8 mouse cellular contexts compared by ENCODE assay signal in genomic region chr6:92481690-92481956, GRCm38 (mm10).
A peak's percentile ranks its signal among the peaks of the same experiment; 100 is the strongest.
DNase-seq lines count a peak whose midpoint lies in the region; ATAC-seq lines count a peak whose summit lies in the region.

No protein-coding gene starts in this region.

- peak; percentile 35; the same call in 1 of the 2 replicates for ATAC-seq in kidney, embryonic 14.5 days (ENCODE audit: low FRiP score, low TSS enrichment)
- ATAC-seq in embryonic facial prominence, embryonic 15.5 days (ENCODE audit: insufficient number of reproducible peaks, low FRiP score, low TSS enrichment, low read depth): no peak
- peak; percentile 40 for ATAC-seq in hindbrain, embryonic 16.5 days
- ATAC-seq in neural tube, embryonic 12.5 days (ENCODE audit: low FRiP score, low read depth): peak; percentile 18; the same call in 1 of the 2 replicates
- no peak for ATAC-seq in activated CD4-positive, CD25-positive, alpha-beta regulatory T cell, adult 4 months

- H3K27ac ChIP-seq in kidney, embryonic 14.5 days (ENCODE audit: low read depth, low read length): no peak overlapping the region
- H3K27ac ChIP-seq in embryonic facial prominence, embryonic 15.5 days (replicated peaks): peak overlapping the region; percentile 80; the same call in 1 of the 2 replicates
- H3K27ac ChIP-seq in hindbrain, embryonic 16.5 days (ENCODE audit: low read depth, low read length): peak overlapping the region; percentile 89
- H3K27ac ChIP-seq in neural tube, embryonic 12.5 days: no peak overlapping the region; the same call in 1 of the 2 replicates

- no peaks in the 10 kb centered on the region for H3K36me3 ChIP-seq in kidney, embryonic 14.5 days (ENCODE audit: control insufficient read depth, insufficient read depth, low read length)
- no peaks in the 10 kb centered on the region for H3K36me3 ChIP-seq in embryonic facial prominence, embryonic 15.5 days
- no peaks in the 10 kb centered on the region for H3K36me3 ChIP-seq in hindbrain, embryonic 16.5 days (ENCODE audit: control insufficient read depth, insufficient read depth, low read length)
- H3K36me3 ChIP-seq in neural tube, embryonic 12.5 days: no peaks in the 10 kb centered on the region

- H3K4me3 ChIP-seq in kidney, embryonic 14.5 days (ENCODE audit: low read length): peak overlapping the region; percentile 40; the same call in 1 of the 2 replicates
- H3K4me3 ChIP-seq in embryonic facial prominence, embryonic 15.5 days (replicated peaks): peak overlapping the region; percentile 45
- peak overlapping the region; percentile 52 for H3K4me3 ChIP-seq in hindbrain, embryonic 16.5 days (ENCODE audit: low read length)
- H3K4me3 ChIP-seq in neural tube, embryonic 12.5 days: no peak overlapping the region

- no peaks in the 10 kb centered on the region for H3K27me3 ChIP-seq in kidney, embryonic 14.5 days (ENCODE audit: control insufficient read depth, insufficient read depth, low read length)
- H3K27me3 ChIP-seq in embryonic facial prominence, embryonic 15.5 days: no peaks in the 10 kb centered on the region
- no peaks in the 10 kb centered on the region for H3K27me3 ChIP-seq in hindbrain, embryonic 16.5 days (replicated peaks; ENCODE audit: control insufficient read depth, insufficient read depth, low read length)
- no peaks in the 10 kb centered on the region for H3K27me3 ChIP-seq in neural tube, embryonic 12.5 days (replicated peaks)

- H3K4me2 ChIP-seq in kidney, embryonic 14.5 days (replicated peaks; ENCODE audit: low read depth, low read length): peak overlapping the region; percentile 73
- peak overlapping the region; percentile 63 for H3K4me2 ChIP-seq in embryonic facial prominence, embryonic 15.5 days (replicated peaks)
- peak overlapping the region; percentile 65 for H3K4me2 ChIP-seq in hindbrain, embryonic 16.5 days (ENCODE audit: low read length)
- peak overlapping the region; percentile 64 for H3K4me2 ChIP-seq in neural tube, embryonic 12.5 days (replicated peaks)

- no peak overlapping the region for H3K9ac ChIP-seq in kidney, embryonic 14.5 days (ENCODE audit: low read depth, low read length)
- no peak overlapping the region for H3K9ac ChIP-seq in embryonic facial prominence, embryonic 15.5 days
- peak overlapping the region; percentile 67 for H3K9ac ChIP-seq in hindbrain, embryonic 16.5 days (ENCODE audit: low read depth, low read length)
- 0 out of 2 replicates have a peak overlapping the region, but pooled peaks have one; percentile 33 for H3K9ac ChIP-seq in neural tube, embryonic 12.5 days

- no peak for DNase-seq in kidney, adult 9 months
- DNase-seq in B cell, adult 2 months: no peak
- DNase-seq in kidney, postnatal 10 days: no peak

- H3K9me3 ChIP-seq in kidney, embryonic 14.5 days (ENCODE audit: control insufficient read depth, low read length): no peaks in the 10 kb centered on the region
- no peaks in the 10 kb centered on the region for H3K9me3 ChIP-seq in embryonic facial prominence, embryonic 15.5 days (replicated peaks)
- H3K9me3 ChIP-seq in hindbrain, embryonic 16.5 days (ENCODE audit: control insufficient read depth, low read length): no peaks in the 10 kb centered on the region
- no peaks in the 10 kb centered on the region for H3K9me3 ChIP-seq in neural tube, embryonic 12.5 days

- H3K4me1 ChIP-seq in kidney, embryonic 14.5 days (ENCODE audit: control insufficient read depth, insufficient read depth, low read length): no peaks in the 10 kb centered on the region
- H3K4me1 ChIP-seq in embryonic facial prominence, embryonic 15.5 days: peaks cover 15% of the 10 kb centered on the region; the same call in 1 of the 2 replicates
- H3K4me1 ChIP-seq in hindbrain, embryonic 16.5 days (ENCODE audit: control insufficient read depth, insufficient read depth, low read depth, low read length): peaks cover 24% of the 10 kb centered on the region
- peaks cover 20% of the 10 kb centered on the region for H3K4me1 ChIP-seq in neural tube, embryonic 12.5 days

- WGBS in kidney, embryonic 14.5 days: 12% methylated on average over 1 of the region's 1 CpGs
- WGBS in embryonic facial prominence, embryonic 15.5 days: 4% methylated on average over 1 of the region's 1 CpGs
- WGBS in hindbrain, embryonic 16.5 days: 0% methylated on average over 1 of the region's 1 CpGs
- 12% methylated on average over 1 of the region's 1 CpGs for WGBS in neural tube, embryonic 12.5 days

Comparison
In these comparisons a context has a peak if more than half of its experiments do, and no peak if none do; other contexts are left out.
1. ATAC-seq: peak in kidney, embryonic 14.5 days (single experiment), hindbrain, embryonic 16.5 days (single experiment) and neural tube, embryonic 12.5 days (single experiment); none in embryonic facial prominence, embryonic 15.5 days (single experiment) and activated CD4-positive, CD25-positive, alpha-beta regulatory T cell, adult 4 months (single experiment).
2. H3K27ac ChIP-seq: peak in embryonic facial prominence, embryonic 15.5 days (single experiment) and hindbrain, embryonic 16.5 days (single experiment); none in kidney, embryonic 14.5 days (single experiment) and neural tube, embryonic 12.5 days (single experiment).
3. H3K9ac ChIP-seq: peak in hindbrain, embryonic 16.5 days (single experiment) and neural tube, embryonic 12.5 days (single experiment); none in kidney, embryonic 14.5 days (single experiment) and embryonic facial prominence, embryonic 15.5 days (single experiment).
4. Peak in every context shown above with its lines, with median percentiles within 50 percentile points of each other: H3K4me2 ChIP-seq.